Mouse (Mus musculus) CH12.LX (cell line): Measurements from ENCODE around the gene Nup50. TPM values are rescaled to one million over a fixed set of nuclear protein-coding genes. Genes with fewer than 3 reads are reported as not detected.
A peak's percentile ranks its signal among the peaks of the same experiment; 100 is the strongest.

ENCODE experiments used
- DNase-seq: peaks from one replicate; pipeline ENCODE4 v3.0.0-alpha.2; 2013; ENCODE audit errors: extremely low read depth
- H3K27ac ChIP-seq: 2 replicates; pipeline ENCODE4 v1.5.1; 2012; ENCODE audit warnings: low read depth, mild to moderate bottlenecking, control low read depth, moderate library complexity; ENCODE audit not compliant: insufficient read depth
- H3K27me3 ChIP-seq: replicated peaks from 2 replicates; pipeline ENCODE3; 2012; ENCODE audit warnings: inconsistent platforms
- H3K36me3 ChIP-seq, 2 experiments: replicated peaks in 1 of 2; 2 replicates each; pipeline versions ENCODE3 to v1.6.1; 2012; ENCODE audit warnings: inconsistent platforms in 1 of 2, low read length in 1 of 2, mild to moderate bottlenecking in 1 of 2, mixed read lengths in 1 of 2, moderate library complexity in 1 of 2; ENCODE audit not compliant: control insufficient read depth in 1 of 2, insufficient read depth in 1 of 2
- H3K4me1 ChIP-seq, 2 experiments: 2 replicates each; pipeline ENCODE4 v1.6.1; 2012; ENCODE audit warnings: inconsistent platforms in 1 of 2, moderate library complexity in 1 of 2; ENCODE audit not compliant: insufficient read depth in 2 of 2, control insufficient read depth in 1 of 2
- H3K4me2 ChIP-seq: 2 replicates; pipeline ENCODE4 v1.6.1; 2012; ENCODE audit warnings: low read depth, mild to moderate bottlenecking, control low read depth; ENCODE audit not compliant: poor library complexity, insufficient read depth, severe bottlenecking
- H3K4me3 ChIP-seq, 3 experiments: fragments of 150-350 bp in 1 of 3; sonication (generic) in 1 of 3; replicated peaks in 1 of 3; 2 replicates each; pipeline versions ENCODE3 to v1.5.1; 2011 to 2012; ENCODE audit warnings: low read depth in 2 of 3, low read length in 2 of 3, mild to moderate bottlenecking in 2 of 3, moderate library complexity in 2 of 3, control low read depth in 1 of 3, improper control_type of control experiment in 1 of 3, inconsistent platforms in 1 of 3, mixed read lengths in 1 of 3; ENCODE audit not compliant: poor library complexity in 1 of 3
- H3K79me2 ChIP-seq: replicated peaks from 2 replicates; pipeline ENCODE4 v1.6.1; 2012; ENCODE audit warnings: mild to moderate bottlenecking, moderate library complexity; ENCODE audit not compliant: control insufficient read depth, poor library complexity, insufficient read depth, severe bottlenecking; ENCODE audit errors: extremely low read depth
- H3K9ac ChIP-seq: 2 replicates; pipeline ENCODE4 v1.6.1; 2012; ENCODE audit warnings: low read depth, mild to moderate bottlenecking, control low read depth, moderate library complexity; ENCODE audit not compliant: insufficient read depth
- H3K9me3 ChIP-seq: replicated peaks from 2 replicates; pipeline ENCODE3; 2012; ENCODE audit warnings: low read length, inconsistent platforms, mixed read lengths
- CHD1 ChIP-seq: IDR thresholded peaks from 2 replicates; pipeline ENCODE4 v1.6.1; 2012; ENCODE audit warnings: low read depth, low read length, improper control_type of control experiment, inconsistent platforms
- CTCF ChIP-seq, 2 experiments: IDR thresholded peaks in 1 of 2; conservative IDR thresholded peaks in 1 of 2; 2 replicates each; pipeline ENCODE4 v1.5.1; 2011 to 2012; ENCODE audit warnings: low read depth in 2 of 2, low read length in 2 of 2, improper control_type of control experiment in 1 of 2, inconsistent platforms in 1 of 2, mild to moderate bottlenecking in 1 of 2, moderate library complexity in 1 of 2
- ETS1 ChIP-seq: conservative IDR thresholded peaks from 2 replicates; pipeline ENCODE4 v1.6.1; 2012; ENCODE audit warnings: low read depth, mild to moderate bottlenecking, inconsistent platforms, low read length, improper control_type of control experiment, moderate library complexity
- IRF4 ChIP-seq: IDR thresholded peaks from 2 replicates; pipeline ENCODE4 v1.6.1; 2014; ENCODE audit warnings: low read depth, mild to moderate bottlenecking, inconsistent platforms, low read length, improper control_type of control experiment
- JUN ChIP-seq: IDR thresholded peaks from 2 replicates; pipeline ENCODE4 v1.6.1; 2011; ENCODE audit warnings: low read depth, mild to moderate bottlenecking, low read length, improper control_type of control experiment, moderate library complexity; ENCODE audit not compliant: insufficient read depth
- JUND ChIP-seq: conservative IDR thresholded peaks from 2 replicates; pipeline ENCODE4 v1.6.1; 2011; ENCODE audit warnings: low read depth, low read length, improper control_type of control experiment
- KAT2A ChIP-seq: IDR thresholded peaks from 2 replicates; pipeline ENCODE4 v1.6.1; 2012; ENCODE audit warnings: low read length, improper control_type of control experiment, inconsistent platforms; ENCODE audit not compliant: insufficient replicate concordance
- MEF2A ChIP-seq: IDR thresholded peaks from 2 replicates; pipeline ENCODE4 v1.6.1; 2014; ENCODE audit warnings: low read depth, mild to moderate bottlenecking, inconsistent platforms, low read length, improper control_type of control experiment, borderline replicate concordance
- MXI1 ChIP-seq: IDR thresholded peaks from 2 replicates; pipeline ENCODE4 v1.6.1; 2011; ENCODE audit warnings: mild to moderate bottlenecking, low read depth, low read length, improper control_type of control experiment
- NELFE ChIP-seq: IDR thresholded peaks from 2 replicates; pipeline ENCODE4 v1.6.1; 2011; ENCODE audit warnings: low read depth, low read length, improper control_type of control experiment
- RCOR1 ChIP-seq: conservative IDR thresholded peaks from 2 replicates; pipeline ENCODE4 v1.6.1; 2012; ENCODE audit warnings: low read depth, mild to moderate bottlenecking, inconsistent platforms, low read length, improper control_type of control experiment
- SIN3A ChIP-seq: IDR thresholded peaks from 2 replicates; pipeline ENCODE4 v1.6.1; 2012; ENCODE audit warnings: low read length, improper control_type of control experiment, inconsistent platforms
- UBTF ChIP-seq: IDR thresholded peaks from 2 replicates; pipeline ENCODE4 v1.6.1; 2012; ENCODE audit warnings: low read depth, mild to moderate bottlenecking, inconsistent platforms, low read length, improper control_type of control experiment, moderate library complexity
- USF2 ChIP-seq: conservative IDR thresholded peaks from 2 replicates; pipeline ENCODE4 v1.6.1; 2011; ENCODE audit warnings: low read depth, low read length, improper control_type of control experiment
- ZKSCAN1 ChIP-seq: IDR thresholded peaks from 2 replicates; pipeline ENCODE4 v1.6.1; 2012; ENCODE audit warnings: low read depth, inconsistent platforms, low read length, improper control_type of control experiment, borderline replicate concordance
- ZMIZ1 ChIP-seq: IDR thresholded peaks from 2 replicates; pipeline ENCODE4 v1.6.1; 2012; ENCODE audit warnings: low read depth, mild to moderate bottlenecking, inconsistent platforms, low read length, improper control_type of control experiment
- ZNF384 ChIP-seq: IDR thresholded peaks from 2 replicates; pipeline ENCODE4 v1.6.1; 2012; ENCODE audit warnings: low read depth, low read length, improper control_type of control experiment, inconsistent platforms
- dilution Hi-C: fragments of 300-500 bp; cut with MboI; formaldehyde crosslinking; loops from 2 replicates; pipeline ENCODE4 v1.14.3; 2020; ENCODE audit warnings: low sequenced_read_pairs; ENCODE audit not compliant: extremely low pct_unique_long_range_greater_than_20kb, extremely low pct_ligation_motif_present
- in situ Hi-C: fragments of 300-500 bp; cut with MboI; formaldehyde crosslinking; loops from 3 replicates; pipeline ENCODE4 v1.14.3; 2019; ENCODE audit warnings: low sequenced_read_pairs, low pct_ligation_motif_present, low pct_unique_long_range_greater_than_20kb, mixed read lengths
- polyA plus RNA-seq: library from polyadenylated mRNA; unstranded; fragments of >175 nt; gene quantifications from 2 replicates; pipeline ENCODE4 v1.2.1, GENCODE M21; 2012; ENCODE audit warnings: low read depth; ENCODE audit not compliant: insufficient read length
- total RNA-seq, 2 experiments: library from RNA; depleted of rRNA; stranded (reverse); fragments of 300-350 nt in 1 of 2; fragments of >200 nt in 1 of 2; gene quantifications; 2 replicates each; pipeline ENCODE4 v1.2.3; 2012 to 2014

Nup50 gene
- total and polyA plus RNA-seq, 3 experiments: 39.2 to 85.6 (median 43.4) TPM

GRCm38 (mm10) chr15:84959891-84960290, 36.7 kb downstream of the Nup50 start:
- H3K27ac ChIP-seq: no peak overlapping the region
- TF ChIP-seq ZNF384 (no peak), ETS1 (no peak), JUN (no peak), KAT2A (no peak), RCOR1 (no peak), JUND (no peak), IRF4 (no peak), CHD1 (no peak), ZMIZ1 (no peak), SIN3A (no peak), USF2 (no peak), UBTF (no peak), CTCF (conservative IDR thresholded peaks at IDR 0.05 in 1 of 2, IDR thresholded peaks at IDR 0.05 in 1 of 2; ENCODE audit: low read depth in 2 of 2, low read length in 2 of 2) (no peak), NELFE (no peak), MEF2A (no peak), ZKSCAN1 (no peak)
- TF ChIP-seq, all 38 proteins: peak for 0
- H3K36me3 ChIP-seq: peaks cover 0 to 44% of the 10 kb centered on the region in 2 experiments
- in situ Hi-C loops (no loop called here), dilution Hi-C loops (no loop called here)
- no peaks in the 10 kb centered on the region for H3K9me3 ChIP-seq
- H3K27me3 ChIP-seq: no peaks in the 10 kb centered on the region
- no peak for DNase-seq
- no peak overlapping the region for H3K4me2 ChIP-seq
- H3K79me2 ChIP-seq: no peaks in the 10 kb centered on the region
- H3K4me1 ChIP-seq: peaks cover 10 to 19% of the 10 kb centered on the region in 2 experiments; a peak in 3 of 4 replicates
- no peak overlapping the region for H3K4me3 ChIP-seq
- no peak overlapping the region for H3K9ac ChIP-seq

- Histone ChIP-seq H3K4me2 (no peak overlapping the region), H3K36me3 (peaks cover 0 to 36% of the 10 kb centered on the region in 2 experiments), H3K9me3 (no peaks in the 10 kb centered on the region), H3K27ac (no peak overlapping the region), H3K79me2 (no peaks in the 10 kb centered on the region), H3K9ac (no peak overlapping the region), H3K4me1 (peaks cover 10 to 19% of the 10 kb centered on the region in 2 experiments; a peak in 3 of 4 replicates), H3K27me3 (no peaks in the 10 kb centered on the region), H3K4me3 (no peak overlapping the region)
- dilution Hi-C loops (no loop called here), in situ Hi-C loops (no loop called here)
- no peak for DNase-seq
- TF ChIP-seq MXI1 (no peak), CTCF (conservative IDR thresholded peaks at IDR 0.05 in 1 of 2, IDR thresholded peaks at IDR 0.05 in 1 of 2; ENCODE audit: low read depth in 2 of 2, low read length in 2 of 2) (peak in 1 of 2 experiments; percentile 5; a peak in 1 of 4 replicates)
Observed at GRCm38 (mm10) chr15:84960692-84961091, 37.5 kb downstream of the Nup50 start.
